Mouse (Mus musculus) lung, embryonic 14.5 days (tissue): ENCODE measurements at regions not wholly inside any gene's neighbourhood (a gene's known extent, or its start where the extent isn't known, plus 50 kb on each side); places are given as distances from the start of the nearest gene placed in this dataset.
A peak's percentile ranks its signal among the peaks of the same experiment; 100 is the strongest.

Experiments used
- ATAC-seq: fragments of 200-750 bp; cut with Nextera tagmentation; 2 replicates; pipeline ENCODE4 v1.8.0; 2017; ENCODE audit warnings: mild to moderate bottlenecking, moderate TSS enrichment, moderate library complexity; ENCODE audit not compliant: insufficient read depth
- DNase-seq: peaks from one replicate; pipeline ENCODE4 v3.0.0-alpha.2; 2015
- H3K27ac ChIP-seq: fragments of 300-500 bp; sonication (generic); 2 replicates; pipeline ENCODE4 v1.5.1; 2014; ENCODE audit warnings: low read depth, mild to moderate bottlenecking, moderate library complexity
- H3K27me3 ChIP-seq: fragments of 300-500 bp; sonication (generic); 2 replicates; pipeline ENCODE4 v1.6.1; 2014; ENCODE audit warnings: low read length, control low read depth; ENCODE audit not compliant: insufficient read depth
- H3K36me3 ChIP-seq: fragments of 300-500 bp; sonication (generic); 2 replicates; pipeline ENCODE4 v1.6.1; 2014; ENCODE audit warnings: control low read depth; ENCODE audit not compliant: insufficient read depth
- H3K4me1 ChIP-seq: fragments of 300-500 bp; sonication (generic); 2 replicates; pipeline ENCODE4 v1.6.1; 2014; ENCODE audit warnings: antibody characterized with exemption, control low read depth; ENCODE audit not compliant: insufficient read depth
- H3K4me2 ChIP-seq: fragments of 300-500 bp; sonication (generic); 2 replicates; pipeline ENCODE4 v1.6.1; 2014; ENCODE audit warnings: mild to moderate bottlenecking
- H3K4me3 ChIP-seq: fragments of 300-500 bp; sonication (generic); 2 replicates; pipeline ENCODE4 v1.5.1; 2014; ENCODE audit warnings: low read depth, low read length
- H3K9ac ChIP-seq: fragments of 300-500 bp; sonication (generic); 2 replicates; pipeline ENCODE4 v1.6.1; 2014
- H3K9me3 ChIP-seq: fragments of 300-500 bp; sonication (generic); 2 replicates; pipeline ENCODE4 v1.6.1; 2016; ENCODE audit warnings: low read depth, low read length, control low read depth
- CTCF ChIP-seq: IDR thresholded peaks from 2 replicates; pipeline ENCODE4 v1.5.1; 2016; ENCODE audit warnings: antibody characterized with exemption, low read depth
- WGBS: fragments of 180-500 bp; shearing (Covaris S2); extraction: QIAGEN DNeasy Blood & Tissue Kit; methylation state at CpG from one replicate; pipeline ENCODE4 v1.1.7; 2014; 5-methylcytosine and 5-hydroxymethylcytosine counted together

GRCm38 (mm10) chr19:27075019-27075418 is 141.3 kb upstream of the Vldlr start:
- Histone ChIP-seq H3K9ac (no peak overlapping the region), H3K36me3 (no peaks in the 10 kb centered on the region), H3K27me3 (no peaks in the 10 kb centered on the region), H3K4me1 (no peaks in the 10 kb centered on the region), H3K4me3 (no peak overlapping the region), H3K27ac (no peak overlapping the region), H3K4me2 (no peak overlapping the region), H3K9me3 (no peaks in the 10 kb centered on the region)
- no peak for TF ChIP-seq CTCF
- ATAC-seq (no peak), DNase-seq (no peak)
- 60% methylated on average over 5 of the region's 5 CpGs for WGBS

GRCm38 (mm10) chr19:27076920-27077512 is 139.3 kb upstream of the Vldlr start:
- H3K27me3 ChIP-seq = no peaks in the 10 kb centered on the region
- ATAC-seq (peak; percentile 96), DNase-seq (peak; percentile 96)
- 0 out of 2 replicates have a peak overlapping the region, but pooled peaks have one; percentile 5 for H3K4me2 ChIP-seq
- 33% methylated on average over 4 of the region's 4 CpGs for WGBS
- no peak overlapping the region for H3K4me3 ChIP-seq
- H3K4me1 ChIP-seq = no peaks in the 10 kb centered on the region
- no peaks in the 10 kb centered on the region for H3K9me3 ChIP-seq
- H3K27ac ChIP-seq = peak overlapping the region; percentile 87
- H3K9ac ChIP-seq = no peak overlapping the region
- no peaks in the 10 kb centered on the region for H3K36me3 ChIP-seq
- no peak for TF ChIP-seq CTCF

GRCm38 (mm10) chr19:27087344-27087743 is 128.9 kb upstream of the Vldlr start:
- Histone ChIP-seq H3K27ac (no peak overlapping the region), H3K27me3 (no peaks in the 10 kb centered on the region), H3K4me1 (no peaks in the 10 kb centered on the region), H3K4me3 (no peak overlapping the region), H3K36me3 (no peaks in the 10 kb centered on the region), H3K9me3 (no peaks in the 10 kb centered on the region), H3K9ac (no peak overlapping the region), H3K4me2 (no peak overlapping the region)
- DNase-seq (no peak), ATAC-seq (no peak)
- no peak for TF ChIP-seq CTCF
- WGBS = 81% methylated on average over 2 of the region's 2 CpGs

- no peaks in the 10 kb centered on the region for H3K4me1 ChIP-seq
- no peak overlapping the region for H3K27ac ChIP-seq
- no peak overlapping the region for H3K4me3 ChIP-seq
- no peaks in the 10 kb centered on the region for H3K36me3 ChIP-seq
- WGBS = 72% methylated on average over 5 of the region's 5 CpGs
- H3K4me2 ChIP-seq = no peak overlapping the region
- H3K9ac ChIP-seq = no peak overlapping the region
- H3K9me3 ChIP-seq = no peaks in the 10 kb centered on the region
- TF ChIP-seq CTCF = no peak
- ATAC-seq (no peak), DNase-seq (no peak)
- no peaks in the 10 kb centered on the region for H3K27me3 ChIP-seq
Observed at GRCm38 (mm10) chr19:27087833-27088232, 128.5 kb upstream of the Vldlr start.

DNA sequence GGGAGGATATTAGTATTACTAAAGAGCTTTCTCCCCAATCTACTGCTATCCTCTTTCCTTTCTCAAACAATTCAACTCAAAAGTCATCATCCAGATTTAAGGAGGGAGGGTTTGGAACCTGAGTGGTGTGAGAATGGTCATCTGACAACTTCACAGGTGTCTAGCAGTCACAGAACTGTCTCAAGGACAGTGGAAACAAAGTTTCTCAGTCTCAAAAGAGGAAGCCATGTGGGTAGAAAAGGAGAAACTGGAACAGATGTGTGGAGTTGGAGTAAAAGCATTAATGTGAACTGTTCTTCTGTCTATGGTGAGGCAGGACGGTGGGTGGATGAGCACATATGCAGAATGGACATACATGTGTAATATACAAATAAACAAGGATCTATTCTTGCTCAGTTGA is 127.2 kb upstream of the Vldlr start:
- DNase-seq (no peak), ATAC-seq (no peak)
- no peak overlapping the region for H3K27ac ChIP-seq
- H3K4me3 ChIP-seq = no peak overlapping the region
- no peak overlapping the region for H3K9ac ChIP-seq
- H3K4me1 ChIP-seq = no peaks in the 10 kb centered on the region
- no peak for TF ChIP-seq CTCF
- WGBS = 94% methylated on average over 1 of the region's 1 CpGs
- H3K9me3 ChIP-seq = no peaks in the 10 kb centered on the region
- H3K27me3 ChIP-seq = no peaks in the 10 kb centered on the region
- H3K36me3 ChIP-seq = no peaks in the 10 kb centered on the region
- H3K4me2 ChIP-seq = no peak overlapping the region

GRCm38 (mm10) chr19:27091603-27092002 is 124.7 kb upstream of the Vldlr start:
- Histone ChIP-seq H3K27me3 (no peaks in the 10 kb centered on the region), H3K9me3 (no peaks in the 10 kb centered on the region), H3K4me2 (no peak overlapping the region), H3K4me3 (no peak overlapping the region), H3K4me1 (no peaks in the 10 kb centered on the region), H3K9ac (no peak overlapping the region), H3K27ac (no peak overlapping the region), H3K36me3 (no peaks in the 10 kb centered on the region)
- no peak for ATAC-seq
- 95% methylated on average over 2 of the region's 2 CpGs for WGBS
- TF ChIP-seq CTCF = no peak
- no peak for DNase-seq

- Histone ChIP-seq H3K36me3 (no peaks in the 10 kb centered on the region), H3K4me3 (no peak overlapping the region), H3K9me3 (no peaks in the 10 kb centered on the region), H3K4me1 (no peaks in the 10 kb centered on the region), H3K9ac (no peak overlapping the region), H3K27ac (no peak overlapping the region), H3K27me3 (no peaks in the 10 kb centered on the region), H3K4me2 (no peak overlapping the region)
- ATAC-seq = no peak
- TF ChIP-seq CTCF = no peak
- WGBS = 68% methylated on average over 13 of the region's 13 CpGs
- no peak for DNase-seq
Observed at GRCm38 (mm10) chr19:27094777-27095478, 121.4 kb upstream of the Vldlr start.
